Mouse (Mus musculus): ENCODE data around the gene Sema6d. TPM values are rescaled to one million over a fixed set of nuclear protein-coding genes. Genes with fewer than 3 reads are reported as not detected.

The Sema6d gene
- polyA plus RNA-seq, 1 experiment from 2014 or later = 4.9 TPM

- Histone ChIP-seq H3K4me3 (replicated peaks; ENCODE audit: low read depth, low read length) (no peak overlapping the region), H3K4me1 (replicated peaks; ENCODE audit: insufficient read depth, low read length) (no peaks in the 10 kb centered on the region), H3K9me3 (replicated peaks; ENCODE audit: low read length) (no peaks in the 10 kb centered on the region), H3K27ac (no peak overlapping the region), H3K9ac (ENCODE audit: low read depth, low read length) (no peak overlapping the region), H3K27me3 (ENCODE audit: insufficient read depth, low read length) (no peaks in the 10 kb centered on the region), H3K36me3 (ENCODE audit: insufficient read depth, low read length) (no peaks in the 10 kb centered on the region), H3K4me2 (ENCODE audit: low read length) (no peak overlapping the region)
- DNase-seq (ENCODE audit: low spot score) (no peak), ATAC-seq (replicated peaks; ENCODE audit: low FRiP score, low read depth) (no peak)
- 26% methylated on average over 1 of the region's 1 CpGs for WGBS
- TF ChIP-seq CTCF (IDR thresholded peaks at IDR 0.05; ENCODE audit: low read depth) = no peak
Measured at GRCm38 (mm10) chr2:124158158-124158557, 68.4 kb downstream of the Sema6d start.

GRCm38 (mm10) chr2:124162001-124162599 lies 72.3 kb downstream of the Sema6d start:
- H3K27ac ChIP-seq = no peak overlapping the region
- ATAC-seq (replicated peaks; ENCODE audit: low FRiP score, low read depth) = no peak

DNA sequence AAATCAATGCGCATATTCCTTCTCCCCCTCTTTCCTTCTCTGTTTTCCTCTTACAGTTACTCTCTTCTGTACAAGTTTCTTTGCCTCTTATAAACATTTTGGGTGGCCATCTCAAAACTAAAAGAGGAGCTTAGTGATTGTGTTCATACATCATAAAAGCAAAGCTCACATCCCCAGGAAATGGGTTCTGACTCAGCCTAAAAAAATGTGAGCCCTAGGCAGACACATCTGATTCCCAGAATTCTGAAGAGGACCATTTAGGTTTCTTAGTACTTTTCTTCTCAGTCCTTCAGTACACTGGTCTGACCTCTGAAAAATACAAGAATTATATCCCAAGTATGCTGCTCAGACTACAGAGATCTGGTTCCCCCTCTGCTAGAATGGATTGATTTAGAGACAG lies 78.6 kb downstream of the Sema6d start:
- Histone ChIP-seq H3K36me3 (ENCODE audit: insufficient read depth, low read length) (no peaks in the 10 kb centered on the region), H3K4me3 (replicated peaks; ENCODE audit: low read depth, low read length) (no peak overlapping the region), H3K4me1 (replicated peaks; ENCODE audit: insufficient read depth, low read length) (no peaks in the 10 kb centered on the region), H3K9me3 (replicated peaks; ENCODE audit: low read length) (no peaks in the 10 kb centered on the region), H3K27ac (no peak overlapping the region), H3K4me2 (ENCODE audit: low read length) (no peak overlapping the region), H3K9ac (ENCODE audit: low read depth, low read length) (no peak overlapping the region), H3K27me3 (ENCODE audit: insufficient read depth, low read length) (no peaks in the 10 kb centered on the region)
- DNase-seq (ENCODE audit: low spot score) = no peak
- WGBS = 95% methylated on average over 1 of the region's 1 CpGs
- TF ChIP-seq CTCF (IDR thresholded peaks at IDR 0.05; ENCODE audit: low read depth) = no peak
- ATAC-seq (replicated peaks; ENCODE audit: low FRiP score, low read depth) = no peak

More at GRCm38 (mm10) chr2:124162001-124162599, 72.3 kb downstream of the Sema6d start:
- H3K4me1 ChIP-seq (replicated peaks; ENCODE audit: insufficient read depth, low read length) = no peaks in the 10 kb centered on the region
- no peak overlapping the region for H3K4me2 ChIP-seq (ENCODE audit: low read length)
- H3K9ac ChIP-seq (ENCODE audit: low read depth, low read length) = no peak overlapping the region
- no peaks in the 10 kb centered on the region for H3K9me3 ChIP-seq (replicated peaks; ENCODE audit: low read length)
- DNase-seq (ENCODE audit: low spot score) = no peak
- no peaks in the 10 kb centered on the region for H3K36me3 ChIP-seq (ENCODE audit: insufficient read depth, low read length)
- no peak overlapping the region for H3K4me3 ChIP-seq (replicated peaks; ENCODE audit: low read depth, low read length)
- no peaks in the 10 kb centered on the region for H3K27me3 ChIP-seq (ENCODE audit: insufficient read depth, low read length)
- TF ChIP-seq CTCF (IDR thresholded peaks at IDR 0.05; ENCODE audit: low read depth) = no peak
- 48% methylated on average over 7 of the region's 7 CpGs for WGBS

DNA sequence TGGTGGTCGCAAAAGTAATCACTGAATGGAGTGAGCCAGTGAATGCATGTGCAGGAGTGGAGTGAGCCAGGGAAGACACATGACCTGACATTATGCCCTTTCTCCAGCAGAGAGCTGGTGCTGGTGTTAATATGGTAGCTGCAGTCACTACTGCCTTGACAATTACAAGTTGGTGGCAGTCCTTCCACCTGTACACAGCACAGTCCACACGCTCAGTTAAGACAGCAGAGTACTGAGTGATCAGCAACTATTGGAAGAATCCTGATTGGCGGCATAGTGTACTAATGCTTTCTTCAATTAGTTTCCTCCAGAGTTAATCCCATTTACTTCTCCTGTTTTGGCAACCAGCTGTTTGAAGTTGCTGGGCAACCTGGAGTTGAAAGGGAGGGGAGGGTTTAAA lies 81.9 kb downstream of the Sema6d start:
- WGBS = 84% methylated on average over 3 of the region's 3 CpGs
- Histone ChIP-seq H3K4me1 (replicated peaks; ENCODE audit: insufficient read depth, low read length) (no peaks in the 10 kb centered on the region), H3K9ac (ENCODE audit: low read depth, low read length) (no peak overlapping the region), H3K27me3 (ENCODE audit: insufficient read depth, low read length) (no peaks in the 10 kb centered on the region), H3K4me3 (replicated peaks; ENCODE audit: low read depth, low read length) (no peak overlapping the region), H3K27ac (no peak overlapping the region), H3K36me3 (ENCODE audit: insufficient read depth, low read length) (no peaks in the 10 kb centered on the region), H3K9me3 (replicated peaks; ENCODE audit: low read length) (no peaks in the 10 kb centered on the region), H3K4me2 (ENCODE audit: low read length) (no peak overlapping the region)
- DNase-seq (ENCODE audit: low spot score) (no peak), ATAC-seq (replicated peaks; ENCODE audit: low FRiP score, low read depth) (no peak)
- TF ChIP-seq CTCF (IDR thresholded peaks at IDR 0.05; ENCODE audit: low read depth) = no peak

DNA sequence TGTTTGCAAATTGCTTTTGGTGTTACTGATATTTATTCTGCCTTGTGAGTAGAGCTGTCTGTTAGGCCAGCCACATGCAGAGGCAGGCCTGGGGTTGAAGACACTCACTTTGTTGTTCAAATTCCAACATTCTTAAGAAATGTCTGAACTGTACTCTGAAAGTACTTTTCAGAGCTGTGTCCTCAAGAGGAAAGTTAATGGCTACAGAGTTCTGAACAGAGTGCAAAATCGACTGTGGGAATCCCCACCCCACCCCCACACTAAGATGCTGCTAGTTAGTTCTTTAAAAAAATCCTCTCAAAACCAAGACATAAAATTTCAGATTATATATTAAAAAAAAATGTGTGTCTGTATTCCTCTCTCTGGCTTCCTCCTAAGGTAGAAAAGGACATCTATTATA lies 86.5 kb downstream of the Sema6d start:
- Histone ChIP-seq H3K36me3 (ENCODE audit: insufficient read depth, low read length) (no peaks in the 10 kb centered on the region), H3K4me1 (replicated peaks; ENCODE audit: insufficient read depth, low read length) (no peaks in the 10 kb centered on the region), H3K9ac (ENCODE audit: low read depth, low read length) (no peak overlapping the region), H3K9me3 (replicated peaks; ENCODE audit: low read length) (no peaks in the 10 kb centered on the region), H3K27ac (no peak overlapping the region), H3K4me3 (replicated peaks; ENCODE audit: low read depth, low read length) (no peak overlapping the region), H3K27me3 (ENCODE audit: insufficient read depth, low read length) (no peaks in the 10 kb centered on the region), H3K4me2 (ENCODE audit: low read length) (no peak overlapping the region)
- ATAC-seq (replicated peaks; ENCODE audit: low FRiP score, low read depth) (no peak), DNase-seq (ENCODE audit: low spot score) (no peak)
- 54% methylated on average over 1 of the region's 1 CpGs for WGBS
- TF ChIP-seq CTCF (IDR thresholded peaks at IDR 0.05; ENCODE audit: low read depth) = no peak

- Histone ChIP-seq H3K9me3 (replicated peaks; ENCODE audit: low read length) (no peaks in the 10 kb centered on the region), H3K9ac (ENCODE audit: low read depth, low read length) (no peak overlapping the region), H3K4me1 (replicated peaks; ENCODE audit: insufficient read depth, low read length) (no peaks in the 10 kb centered on the region), H3K27me3 (ENCODE audit: insufficient read depth, low read length) (no peaks in the 10 kb centered on the region), H3K4me3 (replicated peaks; ENCODE audit: low read depth, low read length) (no peak overlapping the region), H3K36me3 (ENCODE audit: insufficient read depth, low read length) (no peaks in the 10 kb centered on the region), H3K4me2 (ENCODE audit: low read length) (no peak overlapping the region), H3K27ac (no peak overlapping the region)
- DNase-seq (ENCODE audit: low spot score) (no peak), ATAC-seq (replicated peaks; ENCODE audit: low FRiP score, low read depth) (no peak)
- WGBS = 61% methylated on average over 4 of the region's 4 CpGs
- TF ChIP-seq CTCF (IDR thresholded peaks at IDR 0.05; ENCODE audit: low read depth) = no peak
Measured at GRCm38 (mm10) chr2:124176711-124177169, 87.0 kb downstream of the Sema6d start.

DNA sequence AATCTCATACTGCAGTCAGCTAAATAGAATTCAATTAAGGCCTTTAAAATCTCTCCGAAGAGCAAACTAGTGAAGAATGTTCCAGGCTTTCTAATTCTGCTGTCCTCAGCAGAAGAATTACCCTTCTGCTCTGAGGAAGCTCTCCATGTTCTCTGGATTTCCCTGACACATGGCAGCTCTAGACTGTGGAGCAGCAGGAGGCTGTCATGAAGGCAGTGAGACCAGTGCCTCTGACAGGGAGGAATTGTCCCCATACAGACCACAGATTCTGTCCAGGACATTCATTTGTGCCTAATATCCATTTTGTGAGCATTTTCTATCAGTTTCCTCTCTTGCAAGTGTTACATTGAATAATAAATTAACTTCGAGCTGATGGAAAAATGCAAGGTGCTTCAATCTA lies 99.5 kb downstream of the Sema6d start:
- TF ChIP-seq CTCF (IDR thresholded peaks at IDR 0.05; ENCODE audit: low read depth) = no peak
- ATAC-seq (replicated peaks; ENCODE audit: low FRiP score, low read depth) (no peak), DNase-seq (ENCODE audit: low spot score) (no peak)
- Histone ChIP-seq H3K27me3 (ENCODE audit: insufficient read depth, low read length) (no peaks in the 10 kb centered on the region), H3K27ac (no peak overlapping the region), H3K9ac (ENCODE audit: low read depth, low read length) (no peak overlapping the region), H3K4me2 (ENCODE audit: low read length) (no peak overlapping the region), H3K4me3 (replicated peaks; ENCODE audit: low read depth, low read length) (no peak overlapping the region), H3K36me3 (ENCODE audit: insufficient read depth, low read length) (no peaks in the 10 kb centered on the region), H3K9me3 (replicated peaks; ENCODE audit: low read length) (no peaks in the 10 kb centered on the region), H3K4me1 (replicated peaks; ENCODE audit: insufficient read depth, low read length) (no peaks in the 10 kb centered on the region)
- WGBS = 90% methylated on average over 2 of the region's 2 CpGs
